8 mouse cellular contexts compared by ENCODE assay signal in the genomic region with DNA sequence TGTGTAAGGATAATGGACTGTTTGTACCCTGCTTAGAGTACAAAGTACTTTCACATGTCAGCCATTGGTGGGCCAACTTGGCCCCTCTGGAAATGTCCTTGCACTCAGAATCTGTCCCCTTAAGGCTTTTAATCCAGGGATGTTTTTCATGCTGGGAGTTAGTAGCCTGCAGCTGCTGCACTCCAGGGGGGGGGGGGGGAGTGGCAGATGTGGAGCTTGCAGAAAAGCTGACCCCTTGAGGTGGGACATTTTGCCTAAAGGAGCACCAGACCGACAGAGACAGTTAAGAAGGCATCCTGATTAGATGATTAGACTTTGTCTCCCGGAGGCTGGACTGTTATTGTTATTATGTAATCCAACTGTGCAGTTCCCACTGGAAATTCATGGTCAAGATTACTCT. TPM values are rescaled to one million over a fixed set of nuclear protein-coding genes. Genes with fewer than 3 reads are reported as not detected.
DNase-seq lines count a peak whose midpoint lies in the region; ATAC-seq lines count a peak whose summit lies in the region.

No protein-coding gene starts in this region.

- H3K4me2 ChIP-seq in heart, embryonic 11.5 days = peak overlapping the region; percentile 67
- peak overlapping the region; percentile 51 for H3K4me2 ChIP-seq in embryonic facial prominence, embryonic 13.5 days
- peak overlapping the region; percentile 19 for H3K4me2 ChIP-seq in hindbrain, embryonic 11.5 days (replicated peaks; ENCODE audit: low read depth, low read length)

- no peaks in the 10 kb centered on the region for H3K27me3 ChIP-seq in heart, embryonic 11.5 days (ENCODE audit: control insufficient read depth, insufficient read depth, low read length)
- H3K27me3 ChIP-seq in embryonic facial prominence, embryonic 13.5 days = no peaks in the 10 kb centered on the region
- no peaks in the 10 kb centered on the region for H3K27me3 ChIP-seq in hindbrain, embryonic 11.5 days (ENCODE audit: control insufficient read depth, insufficient read depth, low read length)
- H3K27me3 ChIP-seq in midbrain, embryonic 10.5 days (ENCODE audit: low read depth, poor library complexity, severe bottlenecking) = peaks cover 14% of the 10 kb centered on the region

- H3K9ac ChIP-seq in heart, embryonic 11.5 days (ENCODE audit: low read depth, low read length) = peak overlapping the region; percentile 58
- 0 out of 2 replicates have a peak overlapping the region, but pooled peaks have one; percentile 52 for H3K9ac ChIP-seq in embryonic facial prominence, embryonic 13.5 days
- no peak overlapping the region for H3K9ac ChIP-seq in hindbrain, embryonic 11.5 days (ENCODE audit: low read depth, low read length)

- H3K4me1 ChIP-seq in heart, embryonic 11.5 days (ENCODE audit: control insufficient read depth, insufficient read depth, low read length) = peaks cover 52% of the 10 kb centered on the region
- H3K4me1 ChIP-seq in embryonic facial prominence, embryonic 13.5 days = peaks cover 49% of the 10 kb centered on the region
- H3K4me1 ChIP-seq in hindbrain, embryonic 11.5 days (replicated peaks; ENCODE audit: control insufficient read depth, insufficient read depth, low read length) = peaks cover 2% of the 10 kb centered on the region; the same call in 1 of the 2 replicates
- peaks cover 57% of the 10 kb centered on the region for H3K4me1 ChIP-seq in midbrain, embryonic 10.5 days

- ATAC-seq in heart, embryonic 11.5 days (replicated peaks; ENCODE audit: insufficient number of reproducible peaks, low FRiP score, low TSS enrichment) = no peak
- no peak for ATAC-seq in embryonic facial prominence, embryonic 13.5 days (ENCODE audit: insufficient number of reproducible peaks, insufficient read depth, low FRiP score, low TSS enrichment, low read depth)
- no peak for ATAC-seq in hindbrain, embryonic 11.5 days (ENCODE audit: low FRiP score)

- H3K9me3 ChIP-seq in heart, embryonic 11.5 days (replicated peaks; ENCODE audit: control insufficient read depth, low read length) = no peaks in the 10 kb centered on the region
- no peaks in the 10 kb centered on the region for H3K9me3 ChIP-seq in embryonic facial prominence, embryonic 13.5 days
- H3K9me3 ChIP-seq in hindbrain, embryonic 11.5 days (ENCODE audit: control insufficient read depth, low read length) = no peaks in the 10 kb centered on the region
- H3K9me3 ChIP-seq in midbrain, embryonic 10.5 days (replicated peaks) = no peaks in the 10 kb centered on the region

- no peak for DNase-seq in heart, postnatal 36 days
- no peak for DNase-seq in hindbrain, embryonic 11.5 days (ENCODE audit: low spot score)
- DNase-seq in midbrain, embryonic 10.5 days (ENCODE audit: low spot score) = no peak
- DNase-seq in cerebellum, postnatal 36 days = no peak
- DNase-seq in layer of hippocampus, adult 9-10 months (ENCODE audit: low spot score) = no peak
- no peak for DNase-seq in gastrocnemius, postnatal 4 days (ENCODE audit: low spot score in 2 of 2)

- intact Hi-C loops in heart, postnatal 36 days (cut with DNase I) = loop anchor here (2.0 kb wide), 2 partner anchors 14 to 54 kb away; no protein-coding TSS in a partner anchor

- H3K4me3 ChIP-seq in heart, embryonic 11.5 days (ENCODE audit: low read depth, low read length) = peak overlapping the region; percentile 86
- H3K4me3 ChIP-seq in embryonic facial prominence, embryonic 13.5 days = peak overlapping the region; percentile 19
- no peak overlapping the region for H3K4me3 ChIP-seq in hindbrain, embryonic 11.5 days (ENCODE audit: low read depth, low read length)
- peak overlapping the region; percentile 32; the same call in 1 of the 2 replicates for H3K4me3 ChIP-seq in midbrain, embryonic 10.5 days

- WGBS in heart, embryonic 11.5 days (ENCODE audit: insufficient replicate concordance) = 6% methylated on average over 2 of the region's 2 CpGs
- 5% methylated on average over 2 of the region's 2 CpGs for WGBS in embryonic facial prominence, embryonic 13.5 days
- WGBS in hindbrain, embryonic 11.5 days = 11% methylated on average over 2 of the region's 2 CpGs
- WGBS in midbrain, embryonic 10.5 days = 11% methylated on average over 2 of the region's 2 CpGs

- peaks cover 19% of the 10 kb centered on the region for H3K36me3 ChIP-seq in heart, embryonic 11.5 days (ENCODE audit: control insufficient read depth, insufficient read depth, low read length)
- H3K36me3 ChIP-seq in embryonic facial prominence, embryonic 13.5 days = peaks cover 39% of the 10 kb centered on the region
- no peaks in the 10 kb centered on the region for H3K36me3 ChIP-seq in hindbrain, embryonic 11.5 days (ENCODE audit: control insufficient read depth, insufficient read depth, low read length)
- peaks cover 40% of the 10 kb centered on the region for H3K36me3 ChIP-seq in midbrain, embryonic 10.5 days

- H3K27ac ChIP-seq in heart, embryonic 11.5 days (ENCODE audit: low read depth, low read length) = peak overlapping the region; percentile 32
- H3K27ac ChIP-seq in embryonic facial prominence, embryonic 13.5 days = no peak overlapping the region
- H3K27ac ChIP-seq in hindbrain, embryonic 11.5 days (ENCODE audit: low read depth, low read length) = no peak overlapping the region
- H3K27ac ChIP-seq in midbrain, embryonic 10.5 days (replicated peaks) = peak overlapping the region; percentile 30; the same call in 1 of the 2 replicates

RNA-seq across cellular contexts. Expression of a gene that starts 2.3 kb away (rescaled TPM):
- 19.1 and 22.8 TPM in 2 replicates for polyA plus RNA-seq in heart, embryonic 11.5 days (2014; fragmentation: Nextera tagmentation; extraction: Ambion mirVana)
- 100 to 1,000 TPM; 339 to 436 TPM for total RNA-seq in heart, postnatal 36 days (2021)
- 4.0 TPM in 2 replicates for polyA plus RNA-seq in embryonic facial prominence, embryonic 13.5 days (2015; fragmentation: Nextera tagmentation; extraction: Ambion mirVana)
- 7.0 and 8.6 TPM in 2 replicates for polyA plus RNA-seq in hindbrain, embryonic 11.5 days (2014; fragmentation: Nextera tagmentation; extraction: Ambion mirVana)
- polyA plus RNA-seq in midbrain, embryonic 10.5 days (2016; fragmentation: Nextera tagmentation; extraction: Ambion mirVana) = 2.0 and 3.0 TPM in 2 replicates
- total RNA-seq in gastrocnemius, postnatal 4 days (2021) = 10 to 100 TPM; 27.2 to 35.0 TPM

Comparison
In these comparisons a context has a peak if more than half of its experiments do, and no peak if none do; other contexts are left out.
1. H3K27ac ChIP-seq: peak in heart, embryonic 11.5 days (single experiment) and midbrain, embryonic 10.5 days (single experiment); none in embryonic facial prominence, embryonic 13.5 days (single experiment) and hindbrain, embryonic 11.5 days (single experiment).
2. Peak in every context shown above with its lines, with median percentiles within 50 percentile points of each other: H3K4me2 ChIP-seq.